Mouse (Mus musculus): ENCODE data around the gene Fhl5. TPM values are rescaled to one million over a fixed set of nuclear protein-coding genes. Genes with fewer than 3 reads are reported as not detected.

The Fhl5 gene
- polyA plus RNA-seq (2015; fragmentation: Illumina TruSeq; extraction: RNeasy Lipid Tissue Mini Kit (QIAGEN cat#74804); ENCODE audit: low read depth, low replicate concordance) = 0.43 TPM

GRCm38 (mm10) chr4:25242776-25243175 is at the start of gene Fhl5:
Gene Fhl5, minus strand, starts transcription at chr4:25242876.

GRCm38 (mm10) chr4:25281671-25282038 is 39.0 kb upstream of the Fhl5 start, which contains the start of gene Ufl1:
Gene Ufl1, minus strand, starts transcription at chr4:25281821.

Other genes with a start within 250 kb of the Fhl5 start
- gene Ufl1, start 38.9 kb upstream of the Fhl5 start, polyA plus RNA-seq (2015; fragmentation: Illumina TruSeq; extraction: RNeasy Lipid Tissue Mini Kit (QIAGEN cat#74804); ENCODE audit: low read depth, low replicate concordance) = 26.9 TPM